Mouse (Mus musculus): ENCODE data around the gene Map2k5. TPM values are rescaled to one million over a fixed set of nuclear protein-coding genes. Genes with fewer than 3 reads are reported as not detected.

Map2k5 gene
- total RNA-seq, 2 experiments from 2014 or later, result 30.7 to 31.2 TPM

- Histone ChIP-seq H3K4me3 (no peak overlapping the region), H3K27ac (no peak overlapping the region)
- intact Hi-C loops (cut with DNase I), result no loop called here
- no peak for DNase-seq (ENCODE audit: extremely low spot score in 1 of 2, low spot score in 2 of 2)
- no peak for TF ChIP-seq CTCF (IDR thresholded peaks at IDR 0.05)
These were observed 82.9 kb downstream of the Map2k5 start for GRCm38 (mm10) chr9:63294846-63295245.

DNA sequence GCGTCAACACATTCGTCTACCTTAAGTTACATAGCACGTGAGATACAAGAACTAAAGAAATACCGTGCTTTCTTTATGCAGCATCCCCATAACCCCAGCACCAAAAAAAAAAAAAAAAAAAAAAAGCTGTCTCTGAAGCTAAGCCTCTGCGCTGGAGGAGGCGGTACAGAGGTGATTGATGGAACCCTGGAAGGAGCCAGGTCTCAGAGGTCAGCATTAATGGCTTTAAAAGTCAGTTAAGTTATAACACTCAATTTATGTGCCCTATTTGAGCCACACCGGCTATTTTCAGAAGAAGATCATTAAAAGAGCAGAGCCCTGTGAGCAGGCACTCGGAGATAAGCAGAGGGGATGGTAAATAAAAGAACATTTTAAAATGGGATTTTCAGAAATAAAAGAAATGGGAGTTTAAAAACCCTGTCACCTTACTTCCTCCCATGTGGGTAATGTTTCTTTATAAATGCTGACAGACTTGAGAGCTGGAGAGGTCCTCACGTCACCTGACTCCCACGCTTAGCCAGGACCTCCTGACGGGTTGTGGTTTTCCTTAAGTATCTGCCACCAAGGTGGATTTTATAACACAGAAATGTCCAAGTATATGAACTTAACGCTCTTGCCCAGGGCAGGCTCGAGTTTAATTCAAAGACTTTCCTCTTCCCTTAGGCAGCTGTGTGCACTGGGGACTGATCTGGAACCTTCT, 83.8 kb downstream of the Map2k5 start:
- DNase-seq (ENCODE audit: extremely low spot score in 1 of 2, low spot score in 2 of 2), result no peak
- Histone ChIP-seq H3K27ac (no peak overlapping the region), H3K4me3 (no peak overlapping the region)
- intact Hi-C loops (cut with DNase I), result no loop called here
- no peak for TF ChIP-seq CTCF (IDR thresholded peaks at IDR 0.05)

DNA sequence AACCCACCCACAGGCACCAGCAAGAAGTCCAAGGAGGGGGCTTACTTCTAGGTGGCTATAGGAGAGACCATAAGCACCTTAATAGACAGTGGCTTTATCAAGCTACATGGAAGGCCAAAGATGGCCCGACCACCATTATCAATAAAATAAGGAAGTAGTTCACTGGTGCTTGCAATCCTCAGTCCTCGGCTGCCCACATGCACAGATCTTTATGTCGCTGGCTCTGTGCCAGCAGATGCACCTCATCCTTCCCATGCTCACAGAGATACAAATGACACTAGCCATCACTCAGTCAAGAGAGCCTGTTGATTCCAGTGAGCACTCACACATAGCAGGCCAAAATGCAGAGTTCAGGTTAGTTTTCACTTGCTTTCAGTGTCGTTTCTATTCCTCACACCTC, 89.0 kb downstream of the Map2k5 start:
- no peak for TF ChIP-seq CTCF (IDR thresholded peaks at IDR 0.05)
- DNase-seq (ENCODE audit: extremely low spot score in 1 of 2, low spot score in 2 of 2), result no peak
- intact Hi-C loops (cut with DNase I), result no loop called here
- H3K4me3 ChIP-seq, result no peak overlapping the region
- no peak overlapping the region for H3K27ac ChIP-seq

GRCm38 (mm10) chr9:63284392-63284791, 93.3 kb downstream of the Map2k5 start:
- intact Hi-C loops (cut with DNase I), result no loop called here
- Histone ChIP-seq H3K4me3 (no peak overlapping the region), H3K27ac (no peak overlapping the region)
- DNase-seq (ENCODE audit: extremely low spot score in 1 of 2, low spot score in 2 of 2), result no peak
- TF ChIP-seq CTCF (IDR thresholded peaks at IDR 0.05), result no peak

- no peak for DNase-seq (ENCODE audit: extremely low spot score in 1 of 2, low spot score in 2 of 2)
- no peak for TF ChIP-seq CTCF (IDR thresholded peaks at IDR 0.05)
- no peak overlapping the region for H3K27ac ChIP-seq
- no peak overlapping the region for H3K4me3 ChIP-seq
- intact Hi-C loops (cut with DNase I), result no loop called here
These were observed 95.7 kb downstream of the Map2k5 start for GRCm38 (mm10) chr9:63281996-63282395.

- no peak overlapping the region for H3K27ac ChIP-seq
- intact Hi-C loops (cut with DNase I), result no loop called here
- no peak for TF ChIP-seq CTCF (IDR thresholded peaks at IDR 0.05)
- no peak overlapping the region for H3K4me3 ChIP-seq
- DNase-seq (ENCODE audit: extremely low spot score in 1 of 2, low spot score in 2 of 2), result no peak
These were observed 96.6 kb downstream of the Map2k5 start for GRCm38 (mm10) chr9:63281086-63281485.

GRCm38 (mm10) chr9:63273781-63274180, 103.9 kb downstream of the Map2k5 start:
- no peak for TF ChIP-seq CTCF (IDR thresholded peaks at IDR 0.05)
- Histone ChIP-seq H3K27ac (no peak overlapping the region), H3K4me3 (no peak overlapping the region)
- intact Hi-C loops (cut with DNase I), result no loop called here
- no peak for DNase-seq (ENCODE audit: extremely low spot score in 1 of 2, low spot score in 2 of 2)

DNA sequence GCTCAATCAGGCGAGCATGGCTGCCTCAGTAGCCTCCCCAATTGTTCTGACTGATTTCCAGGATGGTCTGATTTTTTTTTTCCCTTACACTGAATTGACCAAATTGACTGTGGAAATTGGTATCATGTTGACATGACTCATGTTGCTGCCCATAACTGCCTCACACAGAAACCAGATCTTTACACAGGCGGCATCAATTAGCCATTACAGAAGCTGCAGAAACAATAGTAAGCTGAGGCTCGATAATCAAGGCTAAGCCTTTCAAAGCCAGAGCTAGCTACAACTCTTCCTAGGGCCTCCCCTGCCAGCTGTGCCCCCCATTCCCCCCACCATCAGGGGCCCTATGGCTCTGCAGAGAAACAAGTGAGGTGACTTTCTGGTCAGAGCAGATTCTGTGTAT, 107.9 kb downstream of the Map2k5 start:
- Histone ChIP-seq H3K4me3 (no peak overlapping the region), H3K27ac (no peak overlapping the region)
- DNase-seq (ENCODE audit: extremely low spot score in 1 of 2, low spot score in 2 of 2), result no peak
- no peak for TF ChIP-seq CTCF (IDR thresholded peaks at IDR 0.05)
- intact Hi-C loops (cut with DNase I), result no loop called here

DNA sequence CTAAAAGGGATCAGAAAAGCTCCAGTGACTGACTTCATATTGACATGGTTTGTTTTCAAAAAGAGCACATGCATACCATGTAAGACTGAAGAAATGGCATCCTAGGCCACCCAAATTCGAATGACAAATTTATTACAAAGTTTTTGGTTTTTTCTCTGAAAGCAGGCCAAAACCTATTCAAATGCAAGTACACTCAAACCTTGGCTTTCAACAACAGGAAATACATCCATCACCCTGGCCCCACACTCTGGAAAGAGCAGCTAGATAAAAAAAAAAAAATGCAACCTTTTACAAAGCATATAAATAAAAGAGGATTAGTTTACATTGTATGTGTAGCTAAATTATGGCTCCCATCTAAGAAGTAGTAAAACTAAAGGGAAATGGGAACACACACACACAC, 114.5 kb downstream of the Map2k5 start:
- intact Hi-C loops (cut with DNase I), result no loop called here
- TF ChIP-seq CTCF (IDR thresholded peaks at IDR 0.05), result no peak
- no peak overlapping the region for H3K4me3 ChIP-seq
- no peak for DNase-seq (ENCODE audit: extremely low spot score in 1 of 2, low spot score in 2 of 2)
- H3K27ac ChIP-seq, result no peak overlapping the region

DNA sequence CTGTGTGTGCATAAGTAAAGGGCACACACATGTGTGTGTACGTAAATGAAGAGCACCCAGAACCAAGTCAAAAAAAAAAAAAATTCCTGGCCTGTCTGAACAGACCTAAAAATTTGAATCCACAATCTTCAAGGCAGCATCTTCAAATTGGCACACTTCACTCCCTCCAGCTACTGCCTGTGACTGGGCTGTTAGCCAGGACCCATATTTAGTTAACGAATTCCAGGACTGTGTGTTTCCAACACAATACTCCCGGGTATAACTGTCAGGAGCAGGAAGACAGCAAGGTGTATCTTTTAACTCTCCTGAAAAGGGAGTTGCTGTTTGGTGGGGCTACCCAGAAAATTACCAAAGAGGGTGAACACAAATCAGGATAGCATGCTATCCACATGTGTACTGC, 118.9 kb downstream of the Map2k5 start:
- no peak for DNase-seq (ENCODE audit: extremely low spot score in 1 of 2, low spot score in 2 of 2)
- intact Hi-C loops (cut with DNase I), result no loop called here
- no peak for TF ChIP-seq CTCF (IDR thresholded peaks at IDR 0.05)
- Histone ChIP-seq H3K27ac (no peak overlapping the region), H3K4me3 (no peak overlapping the region)

GRCm38 (mm10) chr9:63257739-63258138, 120.0 kb downstream of the Map2k5 start:
- intact Hi-C loops (cut with DNase I), result no loop called here
- no peak for TF ChIP-seq CTCF (IDR thresholded peaks at IDR 0.05)
- H3K4me3 ChIP-seq, result no peak overlapping the region
- DNase-seq (ENCODE audit: extremely low spot score in 1 of 2, low spot score in 2 of 2), result no peak
- H3K27ac ChIP-seq, result no peak overlapping the region

- Histone ChIP-seq H3K27ac (no peak overlapping the region), H3K4me3 (no peak overlapping the region)
- intact Hi-C loops (cut with DNase I), result no loop called here
- DNase-seq (ENCODE audit: extremely low spot score in 1 of 2, low spot score in 2 of 2), result no peak
- TF ChIP-seq CTCF (IDR thresholded peaks at IDR 0.05), result no peak
These were observed 126.7 kb downstream of the Map2k5 start for GRCm38 (mm10) chr9:63250841-63251626.

Measured in left cerebral cortex, adult 2 months (tissue).